Mouse (Mus musculus) kidney, postnatal 14 days (tissue): Measurements from ENCODE around the gene Clca3a1.
A peak's percentile ranks its signal among the peaks of the same experiment; 100 is the strongest.
"Not testable (repeated sequence)": the region's sequence is repeated elsewhere in the genome, so short reads cannot be mapped to it uniquely, and the experiment has no call there.

ENCODE experiments used
- DNase-seq: peaks from one replicate; pipeline ENCODE4 v3.0.0; 2022; ENCODE audit warnings: mixed read lengths

The Clca3a1 gene

DNA sequence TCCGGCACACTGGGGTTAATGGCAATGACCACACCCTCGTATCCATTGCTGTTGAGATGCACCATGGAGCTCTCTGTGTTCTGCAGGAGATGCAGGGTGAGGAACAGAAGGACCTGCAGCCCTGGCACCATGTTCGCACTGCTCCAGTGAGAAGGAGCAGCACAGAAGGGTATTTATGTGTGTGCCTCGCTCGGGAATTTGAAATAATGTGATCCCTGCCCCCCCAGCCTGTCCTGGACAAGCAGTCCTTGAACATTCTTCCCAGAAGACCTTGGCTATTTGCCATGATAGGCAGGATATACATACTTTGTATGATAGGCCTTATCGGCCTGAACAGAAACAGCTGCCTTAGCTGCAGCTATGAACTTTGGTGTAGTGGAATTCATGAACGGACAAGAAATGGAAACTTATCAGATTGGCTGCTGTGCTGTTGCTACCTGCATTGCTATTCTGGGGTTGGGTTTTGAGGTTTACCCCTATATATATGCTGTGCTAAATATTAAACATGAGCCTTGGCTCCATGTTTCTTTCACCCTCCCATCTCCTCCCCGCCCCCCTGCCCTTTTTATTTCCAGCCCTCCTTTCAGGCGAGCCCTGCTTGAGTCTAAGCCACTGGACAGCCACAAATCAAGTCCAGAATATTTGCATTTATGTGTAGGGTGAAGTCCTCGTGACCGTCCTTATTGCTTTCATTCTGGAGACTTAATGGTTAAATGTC, at the start of gene Clca3a1:
Gene Clca3a1, minus strand, starts transcription at position 386 of the 718 bp plus-strand sequence.
- DNase-seq, result peak; percentile 47

DNA sequence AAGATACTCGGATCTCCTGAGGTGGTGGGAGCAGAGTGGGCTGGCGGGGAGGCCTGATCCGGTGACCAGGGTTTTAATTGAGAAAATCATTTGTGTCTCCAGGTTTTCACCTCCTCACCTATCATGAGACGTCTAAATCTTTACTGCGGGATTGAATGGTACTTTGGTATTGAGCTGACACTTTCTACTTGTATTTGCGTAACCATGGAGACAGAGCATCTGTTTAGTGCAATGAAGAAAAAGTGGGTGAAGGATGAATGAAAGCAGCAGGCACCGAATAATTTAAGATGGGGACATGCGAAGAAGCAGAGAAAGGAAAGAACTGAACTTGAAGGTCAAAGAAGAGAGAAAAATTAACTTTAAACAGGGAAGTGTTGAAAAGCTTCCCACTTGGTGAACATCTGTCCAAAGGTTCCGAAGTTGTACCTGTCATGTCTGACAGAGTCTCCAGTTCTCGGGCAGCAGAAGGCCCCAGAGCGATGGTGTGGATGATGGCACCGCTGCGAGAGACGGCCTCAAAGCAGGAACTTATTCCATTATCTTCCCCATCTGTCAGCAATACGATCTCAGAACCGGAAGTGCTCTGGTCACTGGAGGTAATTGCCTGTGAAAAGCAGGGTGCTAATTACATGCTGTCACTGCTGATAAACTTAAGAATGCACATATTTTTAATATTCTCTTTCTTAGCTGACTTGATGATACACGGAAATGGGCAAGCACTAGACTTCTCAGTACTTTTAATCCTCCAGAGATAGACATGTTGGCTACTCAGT, 47.6 kb upstream of the Clca3a1 start:
- not testable (repeated sequence) for DNase-seq

DNA sequence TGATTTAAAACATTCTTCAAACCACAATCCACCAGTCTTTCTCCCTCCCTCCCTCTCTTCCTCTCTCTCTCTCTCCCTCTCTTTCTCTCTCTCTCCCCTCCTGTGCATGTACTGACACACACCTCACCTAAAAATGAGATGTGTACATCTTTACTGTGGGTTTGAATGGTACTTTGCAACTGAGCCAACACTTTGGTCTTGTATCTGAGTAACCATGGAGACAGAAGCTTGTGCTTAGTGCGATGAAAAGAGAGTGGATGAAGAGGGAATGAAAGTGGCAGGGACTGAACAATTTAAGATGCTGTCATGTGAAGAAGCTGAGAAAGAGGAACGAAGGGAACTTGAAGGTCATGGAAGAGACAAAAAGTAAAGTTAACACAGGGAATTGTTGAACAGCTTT, 45.8 kb upstream of the Clca3a1 start:
- not testable (repeated sequence) for DNase-seq

DNA sequence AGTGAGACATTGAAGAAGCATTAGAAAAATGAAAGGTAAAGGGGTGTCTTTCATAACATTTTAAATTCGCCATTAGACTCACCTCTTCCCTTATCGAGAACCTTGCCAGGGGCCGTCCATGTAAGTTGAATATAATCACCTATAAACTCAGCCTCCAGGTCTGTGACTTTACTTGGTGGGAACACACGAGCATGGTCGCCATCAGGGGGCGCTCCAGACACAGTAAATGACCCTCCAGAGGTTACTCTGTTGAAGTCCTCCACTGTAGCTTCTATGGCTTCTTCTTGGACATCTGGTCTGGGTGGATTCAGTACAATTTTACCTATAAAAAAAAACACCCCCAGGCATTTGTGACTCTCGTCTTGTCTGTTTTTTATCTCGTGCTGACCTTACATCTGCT, 41.1 kb upstream of the Clca3a1 start:
- peak; percentile 16 for DNase-seq

GRCm38 (mm10) chr3:144785181-144786148, 24.7 kb upstream of the Clca3a1 start:
- no peak for DNase-seq

- DNase-seq, result no peak
These were observed 4.4 kb upstream of the Clca3a1 start for GRCm38 (mm10) chr3:144765161-144765560.

GRCm38 (mm10) chr3:144761454-144761853, 677 bp upstream of the Clca3a1 start:
- no peak for DNase-seq

DNA sequence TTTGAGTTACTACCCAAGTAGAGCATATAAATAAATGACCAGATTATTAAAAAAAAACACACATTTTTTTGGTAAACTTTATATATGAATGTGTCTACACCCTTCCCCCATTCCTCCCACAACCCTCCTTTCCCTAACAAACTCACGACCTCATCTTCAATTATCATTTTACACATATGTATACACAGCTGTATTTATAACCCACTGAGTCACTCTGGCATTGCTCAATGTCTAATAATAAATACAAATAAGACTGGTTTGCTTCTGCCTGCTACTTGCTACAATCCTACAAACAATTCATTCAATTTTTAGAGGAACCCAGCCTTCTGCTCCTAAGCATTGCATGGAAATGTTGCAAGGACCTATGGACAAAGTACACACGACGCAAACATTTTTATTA, 1.1 kb downstream of the Clca3a1 start:
- DNase-seq, result no peak

- not testable (repeated sequence) for DNase-seq
These were observed 4.7 kb downstream of the Clca3a1 start for GRCm38 (mm10) chr3:144756103-144756502.

GRCm38 (mm10) chr3:144753120-144753519, 7.7 kb downstream of the Clca3a1 start:
- DNase-seq, result peak; percentile 14

DNA sequence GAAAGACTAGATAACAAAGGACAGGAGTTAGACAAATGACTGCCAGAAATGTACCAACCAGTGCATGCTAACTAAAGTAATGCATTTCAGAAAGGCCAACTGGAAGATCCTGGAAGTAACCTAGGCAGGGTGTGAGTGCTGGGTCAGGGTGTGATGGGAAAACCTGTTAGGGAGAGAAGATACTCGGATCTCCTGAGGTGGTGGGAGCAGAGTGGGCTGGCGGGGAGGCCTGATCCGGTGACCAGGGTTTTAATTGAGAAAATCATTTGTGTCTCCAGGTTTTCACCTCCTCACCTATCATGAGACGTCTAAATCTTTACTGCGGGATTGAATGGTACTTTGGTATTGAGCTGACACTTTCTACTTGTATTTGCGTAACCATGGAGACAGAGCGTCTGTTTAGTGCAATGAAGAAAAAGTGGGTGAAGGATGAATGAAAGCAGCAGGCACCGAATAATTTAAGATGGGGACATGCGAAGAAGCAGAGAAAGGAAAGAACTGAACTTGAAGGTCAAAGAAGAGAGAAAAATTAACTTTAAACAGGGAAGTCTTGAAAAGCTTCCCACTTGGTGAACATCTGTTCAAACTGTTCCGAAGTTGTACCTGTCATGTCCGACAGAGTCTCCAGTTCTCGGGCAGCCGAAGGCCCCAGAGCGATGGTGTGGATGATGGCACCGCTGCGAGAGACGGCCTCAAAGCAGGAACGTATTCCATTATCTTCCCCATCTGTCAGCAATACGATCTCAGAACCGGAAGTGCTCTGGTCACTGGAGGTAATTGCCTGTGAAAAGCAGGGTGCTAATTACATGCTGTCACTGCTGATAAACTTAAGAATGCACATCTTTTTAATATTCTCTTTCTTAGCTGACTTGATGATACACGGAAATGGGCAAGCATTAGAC, 11.5 kb downstream of the Clca3a1 start:
- not testable (repeated sequence) for DNase-seq

- not testable (repeated sequence) for DNase-seq
These were observed 13.1 kb downstream of the Clca3a1 start for GRCm38 (mm10) chr3:144747706-144748105.

GRCm38 (mm10) chr3:144738396-144738795, 22.4 kb downstream of the Clca3a1 start:
- DNase-seq, result not testable (repeated sequence)

- DNase-seq, result peak; percentile 61
These were observed 23.9 kb downstream of the Clca3a1 start for GRCm38 (mm10) chr3:144736831-144737230.

- DNase-seq, result peak; percentile 64
These were observed 37.3 kb downstream of the Clca3a1 start for GRCm38 (mm10) chr3:144723455-144723854.

DNA sequence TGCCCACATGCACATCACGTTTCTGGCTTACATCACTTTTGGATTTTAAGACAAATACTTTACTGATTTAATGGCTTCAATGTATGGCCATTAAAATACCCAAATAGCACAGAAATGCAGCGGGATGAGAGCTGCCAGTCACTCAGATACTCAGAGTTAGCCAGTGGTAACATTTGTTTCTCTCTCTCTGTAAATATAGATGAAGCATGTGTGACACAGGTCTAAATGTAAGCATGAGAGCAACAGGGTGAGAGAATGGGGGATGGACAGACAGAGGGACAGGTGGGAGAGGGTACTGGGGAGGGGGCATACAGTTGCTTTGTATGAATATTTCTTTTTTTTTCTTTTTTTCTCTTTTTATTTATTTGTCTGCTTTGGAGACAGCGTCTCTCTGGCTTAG, 38.2 kb downstream of the Clca3a1 start:
- DNase-seq, result not testable (repeated sequence)

DNA sequence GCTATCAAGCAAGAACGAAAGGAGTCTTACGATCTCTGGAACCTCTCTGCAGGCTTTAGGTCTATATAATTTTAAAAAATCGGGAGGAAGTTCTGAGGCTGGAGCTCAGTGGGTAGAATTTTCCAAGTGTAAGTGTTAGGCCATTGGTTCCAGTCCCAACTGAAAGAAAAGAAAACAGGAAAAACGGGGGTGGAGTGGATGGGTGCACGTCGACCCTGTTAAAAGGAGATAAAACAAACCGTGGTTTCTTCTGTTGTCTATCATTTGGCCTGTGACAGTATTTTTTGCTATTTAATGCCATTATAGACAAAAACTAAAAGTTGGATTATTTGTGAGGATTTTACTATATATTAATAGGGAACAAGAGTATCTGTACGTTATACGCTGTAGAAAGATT, 38.9 kb downstream of the Clca3a1 start:
- DNase-seq, result no peak

GRCm38 (mm10) chr3:144721077-144721859, 39.5 kb downstream of the Clca3a1 start:
- no peak for DNase-seq

GRCm38 (mm10) chr3:144719901-144720747, 40.7 kb downstream of the Clca3a1 start, which contains the start of gene Sh3glb1:
TSS of gene Sh3glb1 (minus strand) at chr3:144720335.
- DNase-seq, result peak; percentile 97
